Mouse (Mus musculus) cerebellum, adult 2 months (tissue): ENCODE measurements around the gene D430042O09Rik.
A peak's percentile ranks its signal among the peaks of the same experiment; 100 is the strongest.

ENCODE experiments used
- CTCF ChIP-seq: fragments of 200-500 bp; IDR thresholded peaks from 2 replicates; pipeline ENCODE4 v1.5.1; 2011; ENCODE audit warnings: low read depth, mild to moderate bottlenecking, control low read depth, low read length, moderate library complexity, borderline replicate concordance; ENCODE audit not compliant: insufficient read depth
- POLR2A ChIP-seq: fragments of 200-500 bp; IDR thresholded peaks from 2 replicates; pipeline ENCODE4 v1.6.1; 2011; ENCODE audit warnings: low read length, control low read depth, borderline replicate concordance; ENCODE audit not compliant: insufficient read depth

DNA sequence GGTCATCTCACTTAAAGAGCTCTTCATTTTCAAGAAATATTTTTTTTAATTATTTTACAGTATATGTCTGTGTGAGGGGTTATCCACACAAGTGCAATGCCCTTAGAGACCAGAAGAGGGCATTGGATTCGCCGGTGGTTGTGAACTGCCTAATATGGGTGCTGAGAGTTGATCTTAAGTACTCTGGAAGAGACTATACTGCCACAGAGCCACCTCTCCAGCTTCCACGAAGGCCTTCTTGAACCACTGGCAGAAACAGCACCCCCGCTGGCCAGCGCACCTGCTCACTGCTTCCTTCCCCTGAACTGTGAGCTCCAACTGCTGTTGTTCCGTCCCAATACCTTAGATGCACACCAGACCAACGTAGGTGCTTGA, 39.6 kb downstream of the D430042O09Rik start:
- 0 out of 2 replicates have a peak, but pooled peaks have one; percentile 3 for TF ChIP-seq CTCF
- no peak for TF ChIP-seq POLR2A
